Mouse (Mus musculus): ENCODE measurements around the gene Pgf. TPM values are rescaled to one million over a fixed set of nuclear protein-coding genes. Genes with fewer than 3 reads are reported as not detected.

Pgf gene
- total and polyA plus RNA-seq, 3 experiments: 4.6 to 5.7 (median 5.4) TPM

- DNase-seq: peak; percentile 41 to 60
- Histone ChIP-seq H3K9ac (ENCODE audit: low read depth, low read length) (no peak overlapping the region), H3K36me3 (ENCODE audit: control insufficient read depth, insufficient read depth, low read length) (no peaks in the 10 kb centered on the region), H3K79me2 (replicated peaks; ENCODE audit: control insufficient read depth, insufficient read depth, low read length) (no peaks in the 10 kb centered on the region), H3K4me3 (no peak overlapping the region), H3K4me1 (ENCODE audit: control insufficient read depth, insufficient read depth, low read length) (peaks cover 13% of the 10 kb centered on the region), H3K27me3 (ENCODE audit: control insufficient read depth, insufficient read depth, low read length) (no peaks in the 10 kb centered on the region), H3K27ac (no peak overlapping the region)
- TF ChIP-seq POLR2A (IDR thresholded peaks at IDR 0.05; ENCODE audit: insufficient read depth, low read depth, low read length) (no peak), EP300 (IDR thresholded peaks at IDR 0.05; ENCODE audit: insufficient read depth, low read depth, low read length) (no peak), CTCF (IDR thresholded peaks at IDR 0.05) (peak; percentile 31)
- WGBS: 67% methylated on average over 7 of the region's 7 CpGs
- intact Hi-C loops (cut with DNase I): no loop called here
Measured at GRCm38 (mm10) chr12:85174016-85174415, 3.6 kb downstream of the Pgf start.

DNA sequence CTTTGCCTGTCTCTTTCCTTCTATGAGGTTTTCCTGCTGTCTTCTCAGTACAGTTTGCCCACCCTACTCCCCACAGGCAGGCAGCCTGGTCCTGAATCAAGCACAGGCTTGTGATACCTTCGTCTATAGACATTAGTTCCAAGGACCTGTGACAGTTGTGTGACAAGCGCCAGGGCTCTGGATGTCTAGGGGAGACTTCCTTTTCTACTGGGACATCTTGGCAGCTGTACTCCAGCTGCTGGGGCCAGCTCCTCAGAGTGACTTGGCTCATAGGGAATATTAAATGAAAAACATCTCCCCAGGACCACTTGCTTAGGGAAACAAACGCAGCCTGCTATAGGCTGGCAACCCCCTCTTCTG lies 6.7 kb downstream of the Pgf start:
- Histone ChIP-seq H3K27me3 (ENCODE audit: control insufficient read depth, insufficient read depth, low read length) (no peaks in the 10 kb centered on the region), H3K9ac (ENCODE audit: low read depth, low read length) (no peak overlapping the region), H3K27ac (no peak overlapping the region; the same call in 1 of the 2 replicates), H3K36me3 (ENCODE audit: control insufficient read depth, insufficient read depth, low read length) (no peaks in the 10 kb centered on the region), H3K79me2 (replicated peaks; ENCODE audit: control insufficient read depth, insufficient read depth, low read length) (no peaks in the 10 kb centered on the region), H3K4me3 (no peak overlapping the region), H3K4me1 (ENCODE audit: control insufficient read depth, insufficient read depth, low read length) (peaks cover 11% of the 10 kb centered on the region)
- DNase-seq: peak in 1 of 2 experiments; percentile 21
- intact Hi-C loops (cut with DNase I): loop anchor here (2.0 kb wide), 1 partner anchor 16 kb away; no protein-coding TSS in a partner anchor
- 65% methylated on average over 3 of the region's 3 CpGs for WGBS
- TF ChIP-seq POLR2A (IDR thresholded peaks at IDR 0.05; ENCODE audit: insufficient read depth, low read depth, low read length) (no peak), EP300 (IDR thresholded peaks at IDR 0.05; ENCODE audit: insufficient read depth, low read depth, low read length) (no peak), CTCF (IDR thresholded peaks at IDR 0.05) (no peak)

DNA sequence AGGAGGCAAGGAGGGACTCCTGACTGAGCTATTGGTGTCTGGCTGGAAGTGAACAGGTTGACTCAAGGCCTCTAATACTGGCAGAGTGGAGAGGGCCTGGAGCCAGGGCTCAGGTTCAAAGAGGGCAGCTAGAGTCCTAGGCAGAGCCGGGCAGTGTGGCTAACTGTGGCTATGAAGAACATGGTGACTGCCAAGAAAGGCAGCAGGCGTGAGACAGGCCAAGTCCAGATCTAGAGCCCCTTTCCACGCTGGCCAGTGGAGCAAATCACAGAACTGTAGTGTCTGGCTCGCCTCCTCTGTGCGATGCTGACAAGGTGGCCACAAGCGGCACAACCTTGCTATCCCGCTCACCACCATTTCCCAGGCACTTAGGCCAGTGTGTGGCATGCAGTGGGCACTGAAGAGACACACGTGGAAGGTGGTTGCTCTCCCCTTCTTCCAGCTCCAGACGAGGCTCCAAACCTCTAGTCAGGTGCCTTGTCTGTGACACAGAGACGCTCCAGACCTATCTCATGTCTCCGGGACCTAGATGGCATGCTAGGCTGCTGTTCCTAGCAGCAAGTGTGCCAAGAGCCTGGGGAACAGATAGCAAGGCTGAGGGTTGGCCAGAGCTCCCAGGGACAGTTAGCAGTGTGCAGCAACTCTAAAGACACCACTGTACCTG lies 7.2 kb downstream of the Pgf start:
- intact Hi-C loops (cut with DNase I): loop anchor here (2.0 kb wide), 1 partner anchor 16 kb away; no protein-coding TSS in a partner anchor

GRCm38 (mm10) chr12:85169877-85170276 lies 7.7 kb downstream of the Pgf start:
- H3K27ac ChIP-seq: peak overlapping the region; percentile 42
- intact Hi-C loops (cut with DNase I): loop anchor here (1.0 to 5.0 kb wide), 6 partner anchors 17 to 135 kb away; partner anchors contain the start of genes Acyp1, Eif2b2 and Zc2hc1c
- H3K36me3 ChIP-seq (ENCODE audit: control insufficient read depth, insufficient read depth, low read length): no peaks in the 10 kb centered on the region
- H3K79me2 ChIP-seq (replicated peaks; ENCODE audit: control insufficient read depth, insufficient read depth, low read length): no peaks in the 10 kb centered on the region
- H3K4me3 ChIP-seq: no peak overlapping the region
- peaks cover 10% of the 10 kb centered on the region for H3K4me1 ChIP-seq (ENCODE audit: control insufficient read depth, insufficient read depth, low read length)
- H3K9ac ChIP-seq (ENCODE audit: low read depth, low read length): no peak overlapping the region
- 50% methylated on average over 3 of the region's 3 CpGs for WGBS
- peak in 1 of 2 experiments; percentile 45 for DNase-seq
- TF ChIP-seq POLR2A (IDR thresholded peaks at IDR 0.05; ENCODE audit: insufficient read depth, low read depth, low read length) (no peak), EP300 (IDR thresholded peaks at IDR 0.05; ENCODE audit: insufficient read depth, low read depth, low read length) (no peak), CTCF (IDR thresholded peaks at IDR 0.05) (no peak)
- H3K27me3 ChIP-seq (ENCODE audit: control insufficient read depth, insufficient read depth, low read length): no peaks in the 10 kb centered on the region

More for the DNA sequence above, 7.2 kb downstream of the Pgf start:
- H3K4me1 ChIP-seq (ENCODE audit: control insufficient read depth, insufficient read depth, low read length): peaks cover 11% of the 10 kb centered on the region
- H3K79me2 ChIP-seq (replicated peaks; ENCODE audit: control insufficient read depth, insufficient read depth, low read length): no peaks in the 10 kb centered on the region
- H3K36me3 ChIP-seq (ENCODE audit: control insufficient read depth, insufficient read depth, low read length): no peaks in the 10 kb centered on the region
- H3K27ac ChIP-seq: peak overlapping the region; percentile 42
- no peak overlapping the region for H3K4me3 ChIP-seq
- 49% methylated on average over 11 of the region's 11 CpGs for WGBS
- no peak overlapping the region for H3K9ac ChIP-seq (ENCODE audit: low read depth, low read length)
- H3K27me3 ChIP-seq (ENCODE audit: control insufficient read depth, insufficient read depth, low read length): no peaks in the 10 kb centered on the region
- no peak for TF ChIP-seq POLR2A (IDR thresholded peaks at IDR 0.05; ENCODE audit: insufficient read depth, low read depth, low read length)
- no peak for TF ChIP-seq EP300 (IDR thresholded peaks at IDR 0.05; ENCODE audit: insufficient read depth, low read depth, low read length)
- TF ChIP-seq CTCF (IDR thresholded peaks at IDR 0.05): no peak
- peak; percentile 58 to 77 for DNase-seq

- peak; percentile 85 to 92 for DNase-seq
- H3K36me3 ChIP-seq (ENCODE audit: control insufficient read depth, insufficient read depth, low read length): no peaks in the 10 kb centered on the region
- TF ChIP-seq CTCF (IDR thresholded peaks at IDR 0.05) (peak; percentile 99), POLR2A (IDR thresholded peaks at IDR 0.05; ENCODE audit: insufficient read depth, low read depth, low read length) (no peak), EP300 (IDR thresholded peaks at IDR 0.05; ENCODE audit: insufficient read depth, low read depth, low read length) (0 out of 2 replicates have a peak, but pooled peaks have one; percentile 32)
- no peaks in the 10 kb centered on the region for H3K27me3 ChIP-seq (ENCODE audit: control insufficient read depth, insufficient read depth, low read length)
- H3K27ac ChIP-seq: peak overlapping the region; percentile 42
- no peak overlapping the region for H3K9ac ChIP-seq (ENCODE audit: low read depth, low read length)
- no peaks in the 10 kb centered on the region for H3K79me2 ChIP-seq (replicated peaks; ENCODE audit: control insufficient read depth, insufficient read depth, low read length)
- intact Hi-C loops (cut with DNase I): loop anchor here (1.0 to 5.0 kb wide), 5 partner anchors 26 to 136 kb away; partner anchors contain the start of genes Acyp1, Eif2b2 and Zc2hc1c
- WGBS: 31% methylated on average over 27 of the region's 27 CpGs
- H3K4me3 ChIP-seq: no peak overlapping the region
- peaks cover 8% of the 10 kb centered on the region for H3K4me1 ChIP-seq (ENCODE audit: control insufficient read depth, insufficient read depth, low read length)
Measured at GRCm38 (mm10) chr12:85169117-85169858, 8.3 kb downstream of the Pgf start.
